Mouse (Mus musculus) thymus, adult 2 months (tissue): Measurements from ENCODE around the gene 2210016L21Rik. TPM values are rescaled to one million over a fixed set of nuclear protein-coding genes. Genes with fewer than 3 reads are reported as not detected.

Experiments
- DNase-seq: peaks from one replicate; pipeline ENCODE4 v3.0.0; 2021
- H3K27ac ChIP-seq: fragments of 200-500 bp; 2 replicates; pipeline ENCODE4 v1.5.1; 2012; ENCODE audit warnings: low read length, control low read depth; ENCODE audit not compliant: control insufficient read depth, insufficient read depth
- H3K27me3 ChIP-seq: fragments of 200-500 bp; 2 replicates; pipeline ENCODE4 v1.6.1; 2012; ENCODE audit warnings: mild to moderate bottlenecking, low read length, moderate library complexity, mixed read lengths; ENCODE audit not compliant: control insufficient read depth, insufficient read depth
- H3K36me3 ChIP-seq: fragments of 200-500 bp; 2 replicates; pipeline ENCODE4 v1.6.1; 2012; ENCODE audit warnings: mild to moderate bottlenecking, low read length, moderate library complexity; ENCODE audit not compliant: control insufficient read depth, insufficient read depth
- H3K4me1 ChIP-seq: fragments of 200-500 bp; replicated peaks from 2 replicates; pipeline ENCODE4 v1.6.1; 2012; ENCODE audit warnings: low read length; ENCODE audit not compliant: control insufficient read depth, insufficient read depth
- H3K4me3 ChIP-seq: fragments of 200-500 bp; 2 replicates; pipeline ENCODE4 v1.5.1; 2012; ENCODE audit warnings: mild to moderate bottlenecking, low read length, control low read depth, moderate library complexity; ENCODE audit not compliant: control insufficient read depth, insufficient read depth
- CTCF ChIP-seq: fragments of 200-500 bp; IDR thresholded peaks from 2 replicates; pipeline ENCODE4 v1.5.1; 2012; ENCODE audit warnings: mild to moderate bottlenecking, control low read depth, low read length, moderate library complexity, borderline replicate concordance; ENCODE audit not compliant: control insufficient read depth, poor library complexity, insufficient read depth; ENCODE audit errors: extremely low read depth
- POLR2A ChIP-seq: fragments of 200-500 bp; IDR thresholded peaks from 2 replicates; pipeline ENCODE4 v1.6.1; 2012; ENCODE audit warnings: mild to moderate bottlenecking, low read length, control low read depth, moderate library complexity; ENCODE audit not compliant: control insufficient read depth, poor library complexity, insufficient read depth; ENCODE audit errors: extremely low read depth
- whole genome bisulfite sequencing: fragments of 180-500 bp; shearing (Covaris S2); methylation state at CpG from one replicate; pipeline ENCODE4 v1.1.7; 2018; 5-methylcytosine and 5-hydroxymethylcytosine counted together
- polyA plus RNA-seq: library from polyadenylated mRNA; depleted of rRNA; stranded (reverse); fragments of >200 nt; gene quantifications from 2 replicates; pipeline ENCODE4 v1.2.3, GENCODE M21; 2012; rRNA removed

The 2210016L21Rik gene
- polyA plus RNA-seq, 1 experiment = 29.9 TPM

- WGBS = 72% methylated on average over 16 of the region's 16 CpGs
- TF ChIP-seq POLR2A = no peak
- no peak for TF ChIP-seq CTCF
- no peaks in the 10 kb centered on the region for H3K27me3 ChIP-seq
- no peak overlapping the region for H3K4me3 ChIP-seq
- DNase-seq = no peak
- peaks cover 11% of the 10 kb centered on the region for H3K4me1 ChIP-seq
- H3K27ac ChIP-seq = no peak overlapping the region
- H3K36me3 ChIP-seq = no peaks in the 10 kb centered on the region
Observed at GRCm38 (mm10) chr5:114980122-114980748, 38.3 kb downstream of the 2210016L21Rik start.

DNA sequence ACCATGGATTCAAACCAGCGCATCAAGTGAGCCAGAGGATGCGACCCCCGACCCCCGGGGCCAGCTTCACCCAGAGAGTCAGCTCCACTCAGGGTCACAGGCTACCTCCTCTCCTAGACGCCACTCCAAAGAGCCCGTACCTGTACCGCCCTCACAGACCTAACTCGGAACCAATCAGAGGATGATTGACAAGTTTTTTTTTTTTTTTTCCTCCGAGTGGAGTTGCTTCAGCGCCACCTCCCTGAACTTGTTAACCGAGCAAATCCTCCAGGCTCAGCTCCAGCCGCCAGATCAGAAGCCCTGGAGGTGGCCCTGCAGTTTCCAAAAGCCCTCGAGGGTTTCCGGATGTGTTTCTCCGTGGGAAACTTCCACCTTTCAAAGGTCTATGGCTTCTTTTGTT is 40.0 kb downstream of the 2210016L21Rik start:
- WGBS = 81% methylated on average over 15 of the region's 15 CpGs
- no peaks in the 10 kb centered on the region for H3K36me3 ChIP-seq
- no peak for TF ChIP-seq POLR2A
- no peak for TF ChIP-seq CTCF
- H3K27ac ChIP-seq = no peak overlapping the region
- DNase-seq = no peak
- H3K27me3 ChIP-seq = no peaks in the 10 kb centered on the region
- H3K4me1 ChIP-seq = peaks cover 11% of the 10 kb centered on the region
- H3K4me3 ChIP-seq = no peak overlapping the region

DNA sequence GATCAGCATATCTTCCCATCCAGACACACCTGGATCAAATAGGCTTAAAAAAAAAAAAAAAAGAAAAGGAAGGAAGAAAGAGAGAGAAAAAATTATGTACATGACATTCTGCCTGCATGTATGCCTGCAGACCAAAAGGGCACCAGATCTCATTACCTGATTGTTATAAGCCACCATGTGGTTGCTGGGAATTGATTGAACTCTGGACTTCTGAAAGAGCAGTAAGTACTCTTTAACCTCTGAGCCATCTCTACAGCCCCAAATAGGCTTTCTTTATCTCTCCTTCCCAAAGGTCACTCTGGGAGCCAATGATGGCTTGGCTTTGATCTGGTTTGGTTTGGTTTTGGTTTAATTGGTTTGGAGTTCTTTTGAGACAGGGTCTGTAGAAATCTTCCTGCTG is 43.1 kb downstream of the 2210016L21Rik start:
- no peak overlapping the region for H3K27ac ChIP-seq
- no peaks in the 10 kb centered on the region for H3K27me3 ChIP-seq
- no peak overlapping the region for H3K4me3 ChIP-seq
- no peaks in the 10 kb centered on the region for H3K4me1 ChIP-seq
- no peak for DNase-seq
- no peak for TF ChIP-seq POLR2A
- no peaks in the 10 kb centered on the region for H3K36me3 ChIP-seq

GRCm38 (mm10) chr5:114996447-114996846 is 54.5 kb downstream of the 2210016L21Rik start:
- TF ChIP-seq CTCF = no peak
- no peak for TF ChIP-seq POLR2A
- peaks cover 8% of the 10 kb centered on the region for H3K4me1 ChIP-seq
- 55% methylated on average over 16 of the region's 16 CpGs for WGBS

DNA sequence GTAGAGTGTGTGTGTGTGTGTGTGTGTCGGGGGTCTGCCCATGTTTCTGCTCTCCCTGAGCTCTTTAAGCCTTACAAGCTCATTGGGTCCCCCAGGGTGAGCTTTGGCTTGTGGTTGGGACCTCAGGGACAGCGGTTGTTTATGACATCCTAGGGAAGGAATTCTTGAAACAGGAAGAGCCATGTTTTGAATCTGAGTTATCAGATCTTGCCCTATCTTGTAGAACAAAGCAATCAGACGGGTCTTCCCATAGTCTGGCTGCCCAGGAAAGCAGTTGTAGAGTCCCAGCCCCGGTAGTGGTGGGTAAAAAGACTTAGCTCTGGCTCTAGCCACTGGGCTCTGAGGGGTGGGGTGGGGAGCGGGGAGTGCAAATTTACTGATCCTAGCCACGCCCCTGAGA is 55.4 kb downstream of the 2210016L21Rik start:
- DNase-seq = no peak
- TF ChIP-seq CTCF (no peak), POLR2A (no peak)
- no peak overlapping the region for H3K4me3 ChIP-seq
- H3K27ac ChIP-seq = no peak overlapping the region
- WGBS = 53% methylated on average over 6 of the region's 6 CpGs
- no peaks in the 10 kb centered on the region for H3K27me3 ChIP-seq
- H3K36me3 ChIP-seq = no peaks in the 10 kb centered on the region
- H3K4me1 ChIP-seq = peaks cover 8% of the 10 kb centered on the region

More at GRCm38 (mm10) chr5:114996447-114996846, 54.5 kb downstream of the 2210016L21Rik start:
- no peak for DNase-seq
- H3K36me3 ChIP-seq = no peaks in the 10 kb centered on the region
- H3K27ac ChIP-seq = no peak overlapping the region
- no peak overlapping the region; the same call in 1 of the 2 replicates for H3K4me3 ChIP-seq
- no peaks in the 10 kb centered on the region for H3K27me3 ChIP-seq

Other genes starting within 250 kb of the 2210016L21Rik start
- gene Tchp, start 234.4 kb upstream of the 2210016L21Rik start, polyA plus RNA-seq = 24.4 and 25.6 TPM in 2 replicates
- gene Ankrd13a, start 167.5 kb upstream of the 2210016L21Rik start, polyA plus RNA-seq = 118 and 142 TPM in 2 replicates
- 221 and 232 TPM in 2 replicates for gene Git2, start 166.6 kb upstream of the 2210016L21Rik start, polyA plus RNA-seq
- 46.4 and 53.8 TPM in 2 replicates for gene 1500011B03Rik, start 118.7 kb upstream of the 2210016L21Rik start, polyA plus RNA-seq
- not detected in 2 replicates for gene 4930519G04Rik, start 88.5 kb upstream of the 2210016L21Rik start, polyA plus RNA-seq
- gene Gm9936, start 83.5 kb upstream of the 2210016L21Rik start, polyA plus RNA-seq = 0.04 TPM in 1 of 2 replicates, not detected in the other
- 22.0 and 31.7 TPM in 2 replicates for gene Oasl2, start 45.2 kb upstream of the 2210016L21Rik start, polyA plus RNA-seq
- 20.1 and 20.7 TPM in 2 replicates for gene Oasl1, start 18.9 kb upstream of the 2210016L21Rik start, polyA plus RNA-seq
- 4.0 and 4.1 TPM in 2 replicates for gene Hnf1a, start 28.9 kb downstream of the 2210016L21Rik start, polyA plus RNA-seq
- 112 and 124 TPM in 2 replicates for gene Sppl3, start 69.0 kb downstream of the 2210016L21Rik start, polyA plus RNA-seq
- gene Gm10401, start 156.1 kb downstream of the 2210016L21Rik start, polyA plus RNA-seq = 0.26 TPM in 1 of 2 replicates, not detected in the other
- gene Acads, start 177.2 kb downstream of the 2210016L21Rik start, polyA plus RNA-seq = 99.6 and 101 TPM in 2 replicates
- 67.3 and 68.6 TPM in 2 replicates for gene Unc119b, start 192.8 kb downstream of the 2210016L21Rik start, polyA plus RNA-seq
- gene Mlec, start 216.0 kb downstream of the 2210016L21Rik start, polyA plus RNA-seq = 95.0 and 98.5 TPM in 2 replicates